Mouse (Mus musculus): Measurements from ENCODE around the gene Tmem120b.
A peak's percentile ranks its signal among the peaks of the same experiment; 100 is the strongest.

Tmem120b gene

GRCm38 (mm10) chr5:123068115-123068514 lies at the start of gene Tmem120b:
Gene Tmem120b, plus strand, starts transcription at chr5:123068415.
- DNase-seq: peak in 1 of 2 experiments; percentile 24

GRCm38 (mm10) chr5:123019336-123020016 lies 48.7 kb upstream of the Tmem120b start:
- DNase-seq: no peak

- DNase-seq: no peak
These were observed 47.8 kb upstream of the Tmem120b start for GRCm38 (mm10) chr5:123020426-123020825.

- no peak for DNase-seq
These were observed 46.8 kb upstream of the Tmem120b start for GRCm38 (mm10) chr5:123021438-123021837.

GRCm38 (mm10) chr5:123023049-123023448 lies 45.2 kb upstream of the Tmem120b start:
- no peak for DNase-seq

GRCm38 (mm10) chr5:123024312-123024711 lies 43.9 kb upstream of the Tmem120b start:
- no peak for DNase-seq

- DNase-seq: peak in 1 of 2 experiments; percentile 16
These were observed 43.1 kb upstream of the Tmem120b start for GRCm38 (mm10) chr5:123024965-123025573.

- DNase-seq: peak in 1 of 2 experiments; percentile 28
These were observed 41.8 kb upstream of the Tmem120b start for GRCm38 (mm10) chr5:123026414-123026813.

GRCm38 (mm10) chr5:123027436-123027835 lies 40.8 kb upstream of the Tmem120b start:
- no peak for DNase-seq

GRCm38 (mm10) chr5:123029729-123030128 lies 38.5 kb upstream of the Tmem120b start:
- DNase-seq: no peak

- no peak for DNase-seq
These were observed 36.9 kb upstream of the Tmem120b start for GRCm38 (mm10) chr5:123031312-123031711.

GRCm38 (mm10) chr5:123033646-123034160 lies 34.5 kb upstream of the Tmem120b start:
- DNase-seq: no peak

GRCm38 (mm10) chr5:123035089-123035488 lies 33.1 kb upstream of the Tmem120b start:
- DNase-seq: no peak

- no peak for DNase-seq
These were observed 32.7 kb upstream of the Tmem120b start for GRCm38 (mm10) chr5:123035564-123035963.

- DNase-seq: no peak
These were observed 30.1 kb upstream of the Tmem120b start for GRCm38 (mm10) chr5:123038115-123038514.

- DNase-seq: peak; percentile 89 to 93
These were observed 29.0 kb upstream of the Tmem120b start for GRCm38 (mm10) chr5:123039120-123039752.

GRCm38 (mm10) chr5:123040796-123041195 lies 27.4 kb upstream of the Tmem120b start:
- peak in 1 of 2 experiments; percentile 48 for DNase-seq

- DNase-seq: peak; percentile 36 to 40
These were observed 24.4 kb upstream of the Tmem120b start for GRCm38 (mm10) chr5:123043856-123044255.

GRCm38 (mm10) chr5:123045561-123046295 lies 22.5 kb upstream of the Tmem120b start:
- peak; percentile 42 to 48 for DNase-seq

GRCm38 (mm10) chr5:123046916-123047315 lies 21.3 kb upstream of the Tmem120b start, which contains the start of gene Morn3:
Gene Morn3, minus strand, starts transcription at chr5:123047016.
- DNase-seq: no peak

GRCm38 (mm10) chr5:123049271-123049670 lies 18.9 kb upstream of the Tmem120b start:
- DNase-seq: peak; percentile 52 to 66

GRCm38 (mm10) chr5:123050918-123051317 lies 17.3 kb upstream of the Tmem120b start:
- DNase-seq: no peak

- no peak for DNase-seq
These were observed 16.5 kb upstream of the Tmem120b start for GRCm38 (mm10) chr5:123051736-123052135.
